Mouse (Mus musculus) myocyte (in vitro differentiated cells): ENCODE measurements at regions not wholly inside any gene's neighbourhood (a gene's known extent, or its start where the extent isn't known, plus 50 kb on each side); places are given as distances from the start of the nearest gene placed in this dataset.

Source experiments
- E2F4 ChIP-seq: IDR thresholded peaks from one replicate; pipeline ENCODE4 v1.6.1; 2011; ENCODE audit warnings: mild to moderate bottlenecking, control low read depth, moderate library complexity; ENCODE audit not compliant: insufficient read depth
- MAX ChIP-seq: IDR thresholded peaks from one replicate; pipeline ENCODE4 v1.6.1; 2011; ENCODE audit warnings: low read depth, mild to moderate bottlenecking, control low read depth
- MYOD1 ChIP-seq, 3 experiments: IDR thresholded peaks; one replicate each; pipeline ENCODE4 v1.6.1; 2011; ENCODE audit warnings: control low read depth in 2 of 3, low read depth in 2 of 3, mild to moderate bottlenecking in 2 of 3, moderate library complexity in 1 of 3; ENCODE audit not compliant: insufficient read length in 2 of 3, control insufficient read depth in 1 of 3
- MYOG ChIP-seq, 3 experiments: IDR thresholded peaks; one replicate each; pipeline ENCODE4 v1.6.1; 2011; ENCODE audit warnings: control low read depth in 2 of 3, low read depth in 2 of 3, mild to moderate bottlenecking in 2 of 3; ENCODE audit not compliant: insufficient read length in 2 of 3, control insufficient read depth in 1 of 3, insufficient read depth in 1 of 3
- POLR2A ChIP-seq: IDR thresholded peaks from one replicate; pipeline ENCODE4 v1.6.1; 2011; ENCODE audit warnings: low read depth, mild to moderate bottlenecking, control low read depth, moderate library complexity; ENCODE audit not compliant: insufficient read length
- POLR2AphosphoS2 ChIP-seq: IDR thresholded peaks from one replicate; pipeline ENCODE4 v1.6.1; 2011; ENCODE audit warnings: low read depth, control low read depth; ENCODE audit not compliant: insufficient read length
- TCF12 ChIP-seq: IDR thresholded peaks from one replicate; pipeline ENCODE4 v1.6.1; 2011; ENCODE audit warnings: mild to moderate bottlenecking, control low read depth; ENCODE audit not compliant: poor library complexity, insufficient read depth, severe bottlenecking

DNA sequence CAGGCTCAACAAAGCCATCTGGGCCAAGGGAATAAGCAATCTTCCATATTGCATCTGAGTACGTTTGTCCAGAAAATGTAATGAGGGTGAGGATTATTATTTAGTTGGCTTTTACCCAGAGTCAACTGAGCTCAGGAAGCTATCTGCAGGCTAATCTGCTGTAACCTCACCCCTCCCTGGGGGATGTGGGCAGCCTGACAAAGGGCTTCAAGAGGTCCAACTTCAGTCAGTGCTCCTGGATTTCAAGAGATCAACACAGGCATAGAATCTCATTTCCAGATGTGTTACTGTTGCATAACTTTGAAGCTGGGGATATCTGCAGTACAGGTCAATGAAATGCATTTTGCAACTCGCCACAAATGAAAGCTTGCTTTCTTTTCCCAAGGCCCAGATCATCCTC is 95.2 kb downstream of the Btg1 start:
- TF ChIP-seq POLR2A (no peak), E2F4 (no peak), MYOD1 (IDR thresholded peaks at IDR 0.05; ENCODE audit: control insufficient read depth in 1 of 3, insufficient read length in 2 of 3, low read depth in 2 of 3) (no peak), MYOG (IDR thresholded peaks at IDR 0.05; ENCODE audit: control insufficient read depth in 1 of 3, insufficient read depth in 1 of 3, insufficient read length in 2 of 3, low read depth in 2 of 3) (no peak), POLR2AphosphoS2 (no peak), TCF12 (no peak), MAX (no peak)
